Mouse (Mus musculus) adipocyte (in vitro differentiated cells): Measurements from ENCODE around the gene Urb1.

ENCODE experiments used
- DNase-seq: peaks from one replicate; pipeline ENCODE4 v3.0.0-alpha.2; 2016; ENCODE audit warnings: low spot score

The Urb1 gene

DNA sequence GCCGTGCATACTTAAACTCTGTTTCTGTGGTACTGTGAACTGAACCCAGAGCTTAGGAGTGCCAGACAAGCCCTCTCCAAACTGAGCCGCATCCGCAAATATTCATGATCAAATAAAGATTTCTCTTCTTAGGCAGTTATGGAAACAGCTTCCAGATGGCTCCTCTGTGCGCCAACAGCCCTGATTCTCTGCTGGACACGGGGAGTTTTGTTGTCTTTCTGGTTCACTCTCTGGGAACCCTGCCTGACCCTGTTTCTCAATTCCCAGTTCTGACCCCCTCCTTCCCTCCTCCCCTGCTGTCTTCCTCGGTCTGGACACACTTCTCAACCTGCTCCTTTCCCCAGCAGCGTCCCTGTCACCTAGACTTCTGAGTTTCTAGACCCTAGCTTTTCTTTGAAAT lies 12.8 kb upstream of the Urb1 start:
- peak; percentile 75 for DNase-seq

DNA sequence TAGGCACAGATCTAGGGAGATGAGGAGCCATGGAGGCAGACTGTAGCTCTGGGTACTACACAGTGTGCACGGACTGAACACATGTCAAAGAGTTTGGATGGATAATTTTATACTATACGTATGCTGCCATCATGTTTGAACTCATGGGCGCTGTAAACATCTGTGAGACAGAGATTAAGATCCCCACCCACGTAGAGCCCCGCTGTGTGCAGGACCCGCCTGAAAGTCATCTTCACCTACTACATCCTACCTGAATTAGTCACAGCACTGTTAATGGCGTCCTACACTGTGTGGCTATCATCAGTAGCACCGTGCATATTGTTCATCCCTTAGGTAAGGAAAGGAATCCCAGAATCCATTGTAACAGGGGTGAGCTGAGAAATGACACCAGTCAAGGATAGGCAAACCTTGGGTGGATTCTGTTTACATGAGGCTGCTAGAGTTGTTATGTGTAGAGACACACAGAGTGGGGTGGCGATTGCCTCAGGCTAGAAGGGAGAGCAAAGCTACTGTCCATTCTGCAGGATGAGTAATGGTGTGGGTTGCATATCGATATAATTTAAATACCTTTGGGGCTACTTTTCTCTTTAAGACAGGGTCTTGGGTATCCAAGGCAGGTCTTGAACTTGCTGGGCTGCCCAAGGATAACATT lies 12.2 kb upstream of the Urb1 start:
- DNase-seq: no peak

DNA sequence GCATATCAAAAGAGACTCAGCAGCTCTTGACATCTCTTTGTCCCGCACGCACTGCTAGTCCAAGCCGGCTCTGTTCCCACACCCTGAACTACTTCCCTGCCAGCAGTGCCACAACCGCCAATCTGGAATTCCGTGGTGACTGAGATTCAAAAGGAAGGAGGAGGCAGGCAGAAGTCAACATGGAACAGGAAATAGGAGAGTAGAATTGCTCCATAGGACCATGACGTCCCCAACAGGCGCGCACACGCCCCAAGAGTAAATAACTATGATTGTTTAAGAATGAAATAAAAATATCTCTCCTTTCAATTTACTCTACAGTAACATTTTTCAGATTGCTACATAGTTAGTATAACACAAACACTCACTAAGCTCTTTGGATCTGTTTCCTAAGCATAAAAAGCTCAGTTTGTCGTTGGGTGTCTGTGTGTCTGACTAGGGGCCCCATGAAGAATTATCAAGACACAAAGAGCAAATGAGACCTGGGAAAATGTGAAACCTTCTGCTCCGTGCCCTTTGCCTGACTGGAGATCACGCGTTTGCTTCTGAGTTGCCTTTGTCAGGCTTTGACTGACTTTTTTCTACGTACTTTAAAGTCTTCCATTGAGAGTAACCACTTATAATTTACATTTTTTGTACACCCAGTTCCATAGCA lies 11.0 kb upstream of the Urb1 start:
- peak; percentile 47 for DNase-seq

DNA sequence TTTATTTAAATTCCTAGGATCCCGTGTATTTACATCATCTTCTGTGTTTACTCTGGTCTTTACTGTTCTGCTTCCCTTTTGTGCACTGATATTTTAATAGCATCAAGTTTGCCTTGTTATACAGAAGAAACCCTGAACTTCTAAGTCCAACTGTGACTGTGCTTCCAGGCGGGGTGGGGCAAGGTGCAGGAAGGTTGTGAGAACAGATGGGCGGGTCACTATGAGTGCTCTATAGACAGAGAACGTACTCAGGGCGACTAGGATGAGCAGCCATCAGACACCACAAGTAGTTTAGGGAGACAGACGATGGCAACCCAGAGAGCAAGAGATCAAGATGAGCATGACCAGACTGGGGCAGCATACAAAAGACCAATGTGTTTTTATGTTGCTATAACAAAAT lies 10.1 kb upstream of the Urb1 start:
- no peak for DNase-seq

DNA sequence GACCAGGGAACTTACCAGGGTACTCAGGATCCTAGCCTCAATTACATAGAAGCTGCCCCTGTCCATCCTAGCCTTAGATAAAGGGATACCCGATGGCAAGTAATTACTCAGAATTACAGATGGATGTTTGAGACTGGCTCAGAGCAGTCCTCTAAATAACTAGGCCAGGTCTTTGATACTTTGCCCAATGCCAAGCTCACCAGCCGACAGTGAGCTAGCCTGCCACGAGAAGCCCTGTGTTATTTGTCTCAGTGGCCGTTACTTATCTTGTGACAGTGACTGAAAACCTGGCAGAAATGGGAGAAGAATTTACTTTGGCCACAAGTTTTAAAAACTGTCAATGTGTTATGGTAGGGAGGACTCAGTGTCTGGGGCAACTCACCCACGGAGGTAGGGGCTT lies 1.9 kb upstream of the Urb1 start:
- peak; percentile 79 for DNase-seq

DNA sequence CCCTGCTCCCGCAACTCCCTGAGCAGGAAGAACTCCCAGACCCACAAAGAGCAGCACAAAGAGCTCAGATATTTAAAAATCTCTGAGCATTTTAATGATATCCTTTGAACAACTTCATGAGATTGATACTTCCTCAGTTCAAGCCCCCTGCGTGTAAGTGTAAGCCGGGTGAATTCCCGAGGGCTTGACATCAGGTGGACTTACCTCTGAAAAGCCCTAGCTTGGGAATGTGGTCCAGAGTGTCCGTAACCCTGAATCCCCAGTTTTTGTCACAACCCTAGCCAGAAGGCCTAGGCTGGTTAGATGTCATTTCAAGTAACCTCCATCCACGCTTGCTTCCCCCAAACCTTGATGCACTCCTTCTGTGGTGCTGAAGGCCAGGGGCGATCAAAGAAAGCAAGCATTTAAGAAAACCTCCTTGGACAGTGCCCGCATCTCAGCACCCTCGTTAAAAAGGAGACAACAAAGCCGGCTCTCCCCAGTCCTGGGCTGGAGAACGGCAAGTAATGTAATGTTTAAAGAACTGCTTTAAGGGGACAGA lies 573 bp upstream of the Urb1 start:
- DNase-seq: no peak

DNA sequence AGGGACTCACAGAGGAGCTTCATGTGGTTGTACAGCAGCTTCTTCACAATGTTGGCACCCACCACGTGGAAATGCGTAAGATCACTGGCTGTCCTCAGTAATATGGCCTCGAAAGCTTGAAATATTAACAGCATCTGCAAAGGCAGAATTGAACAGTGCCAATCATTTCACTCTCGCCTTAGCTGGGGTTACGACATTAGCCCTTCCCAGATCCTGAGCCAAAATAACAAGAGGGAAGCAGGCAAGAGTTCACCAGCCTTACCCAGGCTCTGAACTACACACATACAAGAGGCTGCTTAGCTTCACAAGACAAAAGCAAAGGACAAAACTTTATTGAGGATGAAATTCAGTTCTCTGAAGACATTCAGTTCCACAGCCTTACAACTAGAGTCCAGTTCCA lies 5.7 kb downstream of the Urb1 start:
- DNase-seq: peak; percentile 95

DNA sequence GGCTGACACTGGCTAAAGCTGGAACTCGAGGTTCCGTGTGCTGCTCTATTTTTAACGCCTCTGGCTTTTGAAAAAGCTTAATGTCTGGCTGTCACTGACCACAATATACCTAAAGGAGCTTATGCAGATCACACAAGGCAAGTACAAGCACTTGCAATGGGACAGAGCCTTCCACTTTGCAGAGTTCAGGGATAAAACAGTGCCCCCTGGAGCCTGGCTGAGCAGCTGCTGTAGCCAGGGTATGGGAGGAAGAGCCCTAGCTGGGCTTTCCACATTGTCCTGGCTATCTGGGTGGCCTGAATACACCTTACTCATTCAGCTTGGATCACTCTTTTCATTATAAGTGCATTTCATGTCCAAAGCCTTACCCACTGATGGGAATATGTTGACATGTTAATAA lies 8.3 kb downstream of the Urb1 start:
- peak; percentile 59 for DNase-seq

DNA sequence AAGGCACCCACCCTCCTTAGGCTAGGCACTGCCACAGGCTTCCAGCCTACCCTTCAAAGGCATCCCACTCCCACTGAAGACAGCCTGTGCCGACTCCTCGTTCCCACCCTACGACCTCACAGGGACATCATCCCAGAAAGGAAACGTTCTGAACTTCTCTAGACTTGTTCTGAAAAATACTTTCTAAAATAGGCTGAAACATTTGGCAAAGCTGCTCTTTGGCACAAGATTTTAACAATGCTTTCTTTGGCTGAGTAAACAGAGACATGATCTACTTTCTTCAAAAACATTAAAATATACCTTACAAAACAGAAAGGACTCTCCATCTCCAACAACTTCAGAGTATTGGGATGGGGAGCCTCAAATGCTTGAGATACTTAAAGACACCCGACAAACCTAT lies 9.0 kb downstream of the Urb1 start:
- peak; percentile 70 for DNase-seq

DNA sequence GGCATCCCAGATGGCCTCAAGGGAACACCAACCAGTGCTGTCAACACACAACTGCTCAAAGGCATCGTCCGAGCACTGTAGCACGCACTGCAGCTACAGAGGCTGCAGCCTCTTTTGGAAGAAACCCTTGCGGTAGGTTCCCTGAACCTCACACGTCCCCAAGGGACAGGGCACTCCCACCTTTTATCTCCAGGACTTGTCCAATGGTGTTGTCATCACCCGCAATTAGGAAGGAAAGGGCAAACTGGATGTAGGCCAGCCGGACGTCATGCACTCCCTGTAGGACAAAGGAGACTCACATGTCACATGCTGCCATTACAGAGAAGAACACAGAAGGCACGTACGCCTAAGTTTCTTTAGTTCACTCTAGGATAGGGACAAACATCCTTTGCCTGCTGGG lies 10.4 kb downstream of the Urb1 start:
- peak; percentile 65 for DNase-seq

DNA sequence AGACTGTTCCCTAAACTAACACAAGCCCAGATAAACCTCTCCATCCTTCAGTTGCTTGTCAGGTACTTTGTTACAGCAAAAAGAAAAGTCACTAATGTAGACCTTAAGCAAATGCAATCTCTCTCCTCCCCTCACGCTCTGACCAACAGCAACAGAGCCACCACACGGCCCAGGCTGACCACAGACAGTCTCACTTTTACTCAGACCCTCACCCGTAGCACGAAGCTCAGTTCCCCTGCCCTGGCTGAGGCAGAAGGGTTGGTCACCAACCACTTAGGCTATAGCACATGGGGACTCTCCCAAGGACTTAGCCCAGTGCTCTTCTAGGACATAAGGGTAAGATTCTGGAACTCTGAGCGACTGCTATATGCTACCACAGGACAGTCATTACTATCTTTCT lies 11.4 kb downstream of the Urb1 start:
- DNase-seq: no peak

DNA sequence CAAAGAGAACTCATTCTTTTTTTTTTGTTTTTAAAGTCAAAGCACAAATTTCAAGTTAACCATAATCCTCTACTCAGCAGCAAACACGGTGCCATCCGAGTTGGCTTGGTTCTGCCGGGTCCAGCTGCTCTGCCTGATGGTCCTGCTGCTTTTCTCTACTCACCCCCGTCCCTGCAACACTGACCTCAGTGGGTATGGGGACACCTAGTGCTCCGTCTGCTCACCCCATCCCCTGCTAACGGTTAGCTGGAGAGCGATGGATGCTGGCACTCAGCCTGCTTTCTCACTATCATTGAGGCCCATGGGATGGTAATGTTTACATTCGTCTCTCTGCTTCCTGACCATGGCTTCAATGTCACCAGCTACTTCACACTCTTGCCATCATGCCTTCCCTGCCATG lies 11.8 kb downstream of the Urb1 start:
- DNase-seq: no peak

DNA sequence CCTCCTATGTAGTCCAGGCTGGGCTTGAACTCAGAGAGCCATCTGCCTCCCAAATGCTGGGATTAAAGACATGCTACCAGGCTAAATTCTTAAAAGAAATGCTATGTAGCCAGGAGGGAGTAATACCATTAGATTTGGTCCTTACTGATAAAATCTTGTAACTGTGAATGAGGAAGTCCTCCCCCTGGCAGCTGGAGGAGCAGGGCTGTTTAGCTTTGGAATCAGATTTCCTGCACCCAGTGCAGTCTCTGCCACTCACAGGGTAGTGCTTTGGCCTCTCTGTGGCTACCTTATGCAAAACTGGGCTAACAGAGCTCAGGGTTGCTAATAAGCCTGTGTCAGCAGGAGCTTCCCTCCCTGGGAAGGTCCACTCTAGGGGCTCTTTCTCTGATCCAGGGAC lies 15.5 kb downstream of the Urb1 start:
- DNase-seq: no peak

DNA sequence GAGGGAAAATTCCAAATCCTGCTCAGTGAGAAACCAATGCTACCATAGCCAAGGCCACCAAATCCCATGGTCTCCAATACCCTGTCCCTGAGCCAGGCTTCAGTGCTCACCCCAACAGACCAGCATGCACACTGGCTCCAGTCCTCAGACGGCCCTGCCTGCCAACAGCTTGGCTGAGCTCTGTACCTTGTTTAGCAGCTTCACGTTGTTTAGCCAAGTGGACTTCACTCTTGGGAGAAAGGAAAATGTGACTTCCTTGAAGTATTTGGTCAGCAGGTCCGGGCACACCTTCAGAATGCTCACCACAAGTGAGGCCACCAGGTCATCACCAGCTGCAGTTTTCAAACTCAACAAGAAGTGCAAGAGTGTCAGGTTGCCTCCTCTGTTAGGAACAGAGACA lies 17.7 kb downstream of the Urb1 start:
- DNase-seq: no peak

DNA sequence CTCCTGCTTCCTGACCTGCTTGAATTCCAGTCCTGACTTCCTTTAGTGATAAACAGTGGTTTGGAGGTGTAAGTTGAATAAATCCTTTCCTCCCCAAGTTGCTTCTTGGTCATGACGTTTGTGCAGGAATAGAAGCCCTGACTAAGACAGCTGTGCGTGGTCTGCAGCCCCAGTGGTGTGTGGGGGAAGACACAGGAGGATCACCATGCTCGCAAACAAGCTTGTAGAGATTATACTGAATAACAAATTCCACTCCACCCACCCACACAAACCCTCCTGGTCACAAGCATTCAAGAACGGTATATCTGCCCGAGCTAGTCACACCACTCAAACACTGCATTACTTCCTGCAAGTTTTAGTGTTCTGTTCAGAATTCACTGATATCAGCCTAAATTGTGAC lies 18.1 kb downstream of the Urb1 start:
- no peak for DNase-seq

DNA sequence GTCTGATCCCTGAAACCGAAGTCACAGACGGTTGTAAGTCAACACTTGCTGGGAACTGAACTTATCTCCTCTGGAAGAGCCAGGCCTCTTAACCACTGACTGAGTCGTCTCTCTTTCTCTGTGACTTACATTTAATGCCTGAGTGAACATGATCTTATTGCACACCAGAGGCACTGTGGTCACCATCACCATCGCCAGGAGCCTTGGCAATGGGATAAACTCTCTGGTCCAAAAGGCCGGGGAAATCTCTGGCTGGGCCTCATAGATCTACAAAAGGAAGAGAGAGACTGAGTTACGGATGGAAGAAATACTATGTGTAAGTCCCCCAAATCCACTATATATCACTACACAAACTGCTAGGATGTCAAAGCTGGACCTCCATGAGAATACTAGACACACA lies 19.3 kb downstream of the Urb1 start:
- DNase-seq: no peak

DNA sequence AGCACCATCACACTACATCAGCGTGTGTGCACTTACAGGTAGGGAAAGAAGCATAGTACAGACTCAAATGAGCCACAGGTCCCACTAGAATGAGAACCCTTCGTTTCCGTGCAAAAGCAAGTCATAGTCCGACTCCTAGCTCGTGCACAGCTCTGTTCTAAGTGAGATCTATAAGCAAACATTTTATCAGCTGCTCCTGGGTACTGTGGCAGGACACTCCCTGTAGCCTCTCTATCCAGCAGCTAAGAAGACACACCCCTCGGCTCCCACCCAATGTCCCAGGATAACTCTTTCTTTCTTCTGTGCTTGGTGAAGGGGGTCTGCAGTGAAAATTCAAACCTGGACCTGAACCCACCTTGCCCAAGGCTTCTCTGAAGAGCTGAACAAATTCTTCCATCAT lies 21.6 kb downstream of the Urb1 start:
- DNase-seq: no peak

DNA sequence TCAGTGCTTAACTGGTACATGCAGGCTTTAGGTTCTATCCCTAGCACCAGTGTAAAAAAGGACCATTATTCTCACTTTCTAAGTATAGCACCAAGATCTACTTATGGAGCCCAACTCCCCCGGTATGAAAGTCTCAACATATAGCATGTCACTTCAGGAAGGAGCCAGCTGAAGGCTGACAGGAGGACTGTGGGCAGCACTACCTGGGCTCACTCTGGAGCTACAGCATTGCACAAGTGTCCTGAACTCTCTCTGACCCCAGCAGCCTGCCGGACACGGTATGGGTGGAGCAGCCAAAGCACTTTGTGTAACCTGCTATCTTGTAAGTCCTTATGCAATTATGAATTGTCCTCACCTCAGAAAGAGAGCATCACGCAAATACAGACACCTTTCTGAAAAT lies 25.0 kb downstream of the Urb1 start:
- no peak for DNase-seq

DNA sequence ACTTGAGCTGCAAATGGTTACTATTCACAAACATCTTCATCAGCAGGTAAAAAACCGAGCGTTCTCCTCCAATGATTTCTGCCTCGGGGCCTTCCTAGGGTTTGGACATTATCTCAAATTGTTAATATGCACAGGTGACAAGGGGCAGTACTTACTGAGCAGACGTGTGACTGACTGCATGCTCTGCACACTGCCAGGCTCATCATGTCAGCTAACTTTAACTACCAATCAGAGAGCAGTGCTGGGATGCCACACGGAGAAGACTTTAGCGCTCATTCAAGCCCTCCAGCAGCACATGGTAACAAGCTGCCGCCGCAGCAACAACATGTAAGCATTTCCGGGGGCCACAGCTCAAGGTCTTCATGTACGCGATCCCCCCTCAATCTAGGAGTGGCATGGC lies 26.9 kb downstream of the Urb1 start:
- no peak for DNase-seq

DNA sequence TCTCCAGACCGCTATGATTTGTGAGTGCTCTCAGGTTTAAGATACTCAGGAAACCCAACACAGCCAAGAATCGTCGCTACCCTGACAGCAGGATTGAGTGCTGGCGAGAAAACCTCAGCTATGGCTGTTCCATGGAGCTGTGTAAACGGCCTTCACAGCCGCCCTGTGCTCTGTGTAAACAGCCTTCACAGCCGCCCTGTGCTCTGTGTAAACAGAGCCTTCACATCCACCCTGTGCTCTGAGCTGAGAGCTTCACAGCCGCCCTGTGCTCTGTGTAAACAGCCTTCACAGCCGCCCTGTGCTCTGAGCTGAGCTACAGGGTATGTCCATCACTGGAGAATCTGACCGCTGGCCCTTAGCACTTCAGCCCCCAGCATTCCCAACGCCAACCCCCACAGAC lies 30.4 kb downstream of the Urb1 start:
- DNase-seq: no peak

DNA sequence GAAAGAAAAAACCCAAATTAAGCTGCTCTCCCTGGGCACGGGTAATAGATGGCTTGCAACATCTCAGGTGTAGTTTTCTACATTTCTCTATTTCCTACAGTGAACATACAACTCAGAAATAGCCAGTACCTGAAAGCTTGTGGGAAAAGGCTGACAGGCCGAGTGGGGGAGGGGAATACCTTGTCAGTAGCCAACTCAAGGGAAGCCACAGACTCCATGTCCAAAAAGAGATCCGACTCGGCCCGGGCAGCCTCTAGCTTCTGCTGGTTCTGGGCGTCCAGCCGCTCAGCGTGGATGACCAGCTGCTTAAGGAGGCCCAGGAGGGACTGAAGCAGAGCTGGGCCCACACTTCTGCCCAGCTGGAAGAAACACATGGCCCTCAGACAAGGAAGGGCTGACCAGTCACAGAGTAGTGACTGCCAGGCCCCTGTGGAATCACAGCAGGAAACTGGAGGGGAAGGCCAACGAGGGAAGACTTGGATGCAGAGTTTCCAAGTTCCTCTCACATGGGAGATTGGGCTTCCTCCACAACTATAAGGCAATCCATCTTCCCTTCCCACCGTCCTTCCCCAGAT lies 34.2 kb downstream of the Urb1 start:
- no peak for DNase-seq

DNA sequence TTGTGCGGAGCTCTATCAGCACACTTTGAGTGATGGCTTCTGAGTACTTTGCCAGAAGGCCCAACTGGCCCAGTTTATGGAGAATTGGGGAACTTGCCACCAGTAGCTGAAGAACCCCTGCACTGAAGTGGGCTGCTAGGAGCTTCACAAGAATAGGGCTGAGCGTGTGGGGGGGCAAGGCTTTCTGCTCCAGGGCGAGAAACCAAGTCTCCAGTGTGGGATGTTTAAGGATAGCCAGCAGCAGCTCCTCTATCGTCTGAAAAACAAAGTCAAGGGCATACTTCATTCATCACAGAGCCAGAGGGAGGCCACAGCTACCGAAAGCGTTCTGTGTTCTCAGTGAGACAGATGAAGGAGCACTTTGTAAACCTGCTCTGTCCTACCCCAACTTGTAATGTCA lies 35.6 kb downstream of the Urb1 start:
- DNase-seq: no peak

DNA sequence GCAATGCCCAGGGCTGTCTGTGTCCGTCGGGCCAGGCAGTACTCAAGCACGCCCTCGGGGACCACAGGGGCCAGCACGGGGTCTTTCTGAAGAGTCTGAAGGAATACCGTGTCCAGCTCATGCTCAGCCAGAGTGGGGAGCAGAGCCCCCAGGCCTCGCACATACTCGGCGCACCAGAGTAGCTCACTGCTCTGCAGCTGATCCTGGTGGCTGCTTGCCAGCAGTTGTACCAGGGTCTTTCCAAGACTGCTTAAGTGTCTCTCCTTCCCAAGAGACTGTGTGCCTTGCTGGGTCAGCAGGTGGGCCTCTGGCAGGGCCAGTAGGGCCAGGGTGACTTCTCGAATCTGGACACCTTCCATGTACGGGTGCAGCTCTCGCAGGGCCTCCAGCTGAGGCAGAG lies 36.0 kb downstream of the Urb1 start:
- no peak for DNase-seq
